Mouse (Mus musculus) heart, embryonic 10.5 days (tissue): ENCODE results near the gene Dpy19l1. TPM values are rescaled to one million over a fixed set of nuclear protein-coding genes. Genes with fewer than 3 reads are reported as not detected.
A peak's percentile ranks its signal among the peaks of the same experiment; 100 is the strongest.

Experiments
- DNase-seq: peaks from one replicate; pipeline ENCODE4 v3.0.0-alpha.2; 2017; ENCODE audit warnings: low spot score
- H3K27ac ChIP-seq: fragments of 300-500 bp; sonication (generic); 2 replicates; pipeline ENCODE4 v1.5.1; 2016; ENCODE audit warnings: mild to moderate bottlenecking
- H3K27me3 ChIP-seq: fragments of 300-500 bp; sonication (generic); 2 replicates; pipeline ENCODE4 v1.6.1; 2016; ENCODE audit warnings: mild to moderate bottlenecking; ENCODE audit not compliant: poor library complexity, insufficient read depth, severe bottlenecking
- H3K36me3 ChIP-seq: fragments of 300-500 bp; sonication (generic); 2 replicates; pipeline ENCODE4 v1.6.1; 2016; ENCODE audit warnings: mild to moderate bottlenecking, moderate library complexity
- H3K4me1 ChIP-seq: fragments of 300-500 bp; sonication (generic); 2 replicates; pipeline ENCODE4 v1.6.1; 2016; ENCODE audit warnings: mild to moderate bottlenecking
- H3K4me3 ChIP-seq: fragments of 300-500 bp; sonication (generic); 2 replicates; pipeline ENCODE4 v1.5.1; 2016; ENCODE audit warnings: mild to moderate bottlenecking, moderate library complexity
- H3K9me3 ChIP-seq: fragments of 300-500 bp; sonication (generic); 2 replicates; pipeline ENCODE4 v1.6.1; 2016; ENCODE audit warnings: mild to moderate bottlenecking, moderate library complexity
- WGBS: fragments of 180-500 bp; shearing (Covaris S2); methylation state at CpG from one replicate; pipeline ENCODE4 v1.1.7; 2016; 5-methylcytosine and 5-hydroxymethylcytosine counted together
- polyA plus RNA-seq: library from polyadenylated mRNA; unstranded; fragments of >200 nt; fragmentation: Nextera tagmentation; extraction: Ambion mirVana; gene quantifications from 2 replicates; pipeline ENCODE4 v1.2.1, GENCODE M21; 2016

Gene Dpy19l1
- polyA plus RNA-seq, 1 experiment from 2014 or later, result 9.6 TPM

GRCm38 (mm10) chr9:24394146-24394545 is 108.8 kb downstream of the Dpy19l1 start:
- Histone ChIP-seq H3K27me3 (no peaks in the 10 kb centered on the region), H3K27ac (no peak overlapping the region), H3K36me3 (no peaks in the 10 kb centered on the region), H3K4me1 (no peaks in the 10 kb centered on the region), H3K4me3 (no peak overlapping the region), H3K9me3 (no peaks in the 10 kb centered on the region)
- DNase-seq, result peak; percentile 46
- 48% methylated on average over 3 of the region's 3 CpGs for WGBS

- 86% methylated on average over 8 of the region's 8 CpGs for WGBS
- Histone ChIP-seq H3K4me1 (no peaks in the 10 kb centered on the region), H3K27me3 (no peaks in the 10 kb centered on the region), H3K36me3 (no peaks in the 10 kb centered on the region), H3K27ac (no peak overlapping the region), H3K4me3 (no peak overlapping the region), H3K9me3 (no peaks in the 10 kb centered on the region)
- DNase-seq, result peak; percentile 25
Measured at GRCm38 (mm10) chr9:24390807-24391370, 112.1 kb downstream of the Dpy19l1 start.

- no peaks in the 10 kb centered on the region for H3K36me3 ChIP-seq
- H3K4me1 ChIP-seq, result no peaks in the 10 kb centered on the region
- DNase-seq, result peak; percentile 54
- no peaks in the 10 kb centered on the region for H3K9me3 ChIP-seq
- H3K27me3 ChIP-seq, result no peaks in the 10 kb centered on the region
- no peak overlapping the region for H3K4me3 ChIP-seq
- H3K27ac ChIP-seq, result no peak overlapping the region
Measured at GRCm38 (mm10) chr9:24387230-24387629, 115.7 kb downstream of the Dpy19l1 start.

- Histone ChIP-seq H3K4me3 (no peak overlapping the region), H3K36me3 (no peaks in the 10 kb centered on the region), H3K4me1 (no peaks in the 10 kb centered on the region), H3K27ac (no peak overlapping the region), H3K9me3 (no peaks in the 10 kb centered on the region), H3K27me3 (no peaks in the 10 kb centered on the region)
- no peak for DNase-seq
- WGBS, result 80% methylated on average over 3 of the region's 3 CpGs
Measured at GRCm38 (mm10) chr9:24379321-24379720, 123.6 kb downstream of the Dpy19l1 start.

- 89% methylated on average over 2 of the region's 2 CpGs for WGBS
- H3K27ac ChIP-seq, result no peak overlapping the region
- H3K4me3 ChIP-seq, result no peak overlapping the region
- no peaks in the 10 kb centered on the region for H3K4me1 ChIP-seq
- no peak for DNase-seq
- H3K27me3 ChIP-seq, result no peaks in the 10 kb centered on the region
- no peaks in the 10 kb centered on the region for H3K36me3 ChIP-seq
- no peaks in the 10 kb centered on the region for H3K9me3 ChIP-seq
Measured at GRCm38 (mm10) chr9:24378848-24379247, 124.1 kb downstream of the Dpy19l1 start.

Other genes starting within 250 kb of the Dpy19l1 start
- gene Cypt4, start 122.1 kb upstream of the Dpy19l1 start, polyA plus RNA-seq, result not detected in 2 replicates
- gene Dpy19l2, start 193.2 kb upstream of the Dpy19l1 start, polyA plus RNA-seq, result 0.10 and 0.11 TPM in 2 replicates